Mouse (Mus musculus): ENCODE measurements at regions not wholly inside any gene's neighbourhood (a gene's known extent, or its start where the extent isn't known, plus 50 kb on each side); places are given as distances from the start of the nearest gene placed in this dataset.

- intact Hi-C loops (cut with DNase I), result no loop called here
- WGBS, result 60% methylated on average over 3 of the region's 3 CpGs
- Histone ChIP-seq H3K79me2 (replicated peaks; ENCODE audit: control insufficient read depth, insufficient read depth, low read length) (no peaks in the 10 kb centered on the region), H3K36me3 (ENCODE audit: control insufficient read depth, insufficient read depth, low read length) (no peaks in the 10 kb centered on the region), H3K4me1 (ENCODE audit: control insufficient read depth, insufficient read depth, low read length) (no peaks in the 10 kb centered on the region), H3K27me3 (ENCODE audit: control insufficient read depth, insufficient read depth, low read length) (no peaks in the 10 kb centered on the region), H3K4me3 (no peak overlapping the region), H3K27ac (no peak overlapping the region), H3K9ac (ENCODE audit: low read depth, low read length) (no peak overlapping the region)
- DNase-seq, result no peak
- TF ChIP-seq POLR2A (IDR thresholded peaks at IDR 0.05; ENCODE audit: insufficient read depth, low read depth, low read length) (no peak), CTCF (IDR thresholded peaks at IDR 0.05) (no peak), EP300 (IDR thresholded peaks at IDR 0.05; ENCODE audit: insufficient read depth, low read depth, low read length) (no peak)
Measured at GRCm38 (mm10) chr17:82836115-82836514, 379.0 kb upstream of the Pkdcc start.

GRCm38 (mm10) chr17:82846776-82847494 lies 368.2 kb upstream of the Pkdcc start:
- DNase-seq, result no peak
- no peaks in the 10 kb centered on the region for H3K36me3 ChIP-seq (ENCODE audit: control insufficient read depth, insufficient read depth, low read length)
- H3K79me2 ChIP-seq (replicated peaks; ENCODE audit: control insufficient read depth, insufficient read depth, low read length), result no peaks in the 10 kb centered on the region
- H3K27me3 ChIP-seq (ENCODE audit: control insufficient read depth, insufficient read depth, low read length), result no peaks in the 10 kb centered on the region
- intact Hi-C loops (cut with DNase I), result no loop called here
- TF ChIP-seq EP300 (IDR thresholded peaks at IDR 0.05; ENCODE audit: insufficient read depth, low read depth, low read length) (no peak), CTCF (IDR thresholded peaks at IDR 0.05) (no peak), POLR2A (IDR thresholded peaks at IDR 0.05; ENCODE audit: insufficient read depth, low read depth, low read length) (no peak)
- H3K4me1 ChIP-seq (ENCODE audit: control insufficient read depth, insufficient read depth, low read length), result no peaks in the 10 kb centered on the region
- H3K27ac ChIP-seq, result no peak overlapping the region
- no peak overlapping the region for H3K9ac ChIP-seq (ENCODE audit: low read depth, low read length)
- WGBS, result 47% methylated on average over 5 of the region's 5 CpGs
- H3K4me3 ChIP-seq, result no peak overlapping the region

GRCm38 (mm10) chr17:82857199-82858147 lies 357.6 kb upstream of the Pkdcc start:
- TF ChIP-seq CTCF (IDR thresholded peaks at IDR 0.05) (peak; percentile 89), POLR2A (IDR thresholded peaks at IDR 0.05; ENCODE audit: insufficient read depth, low read depth, low read length) (no peak), EP300 (IDR thresholded peaks at IDR 0.05; ENCODE audit: insufficient read depth, low read depth, low read length) (0 out of 2 replicates have a peak, but pooled peaks have one; percentile 28)
- H3K9ac ChIP-seq (ENCODE audit: low read depth, low read length), result no peak overlapping the region
- no peaks in the 10 kb centered on the region for H3K36me3 ChIP-seq (ENCODE audit: control insufficient read depth, insufficient read depth, low read length)
- H3K27ac ChIP-seq, result no peak overlapping the region
- peak; percentile 47 to 64 for DNase-seq
- no peaks in the 10 kb centered on the region for H3K27me3 ChIP-seq (ENCODE audit: control insufficient read depth, insufficient read depth, low read length)
- no peaks in the 10 kb centered on the region for H3K79me2 ChIP-seq (replicated peaks; ENCODE audit: control insufficient read depth, insufficient read depth, low read length)
- WGBS, result 27% methylated on average over 16 of the region's 16 CpGs
- no peaks in the 10 kb centered on the region for H3K4me1 ChIP-seq (ENCODE audit: control insufficient read depth, insufficient read depth, low read length)
- intact Hi-C loops (cut with DNase I), result loop anchor here (5.0 kb wide), 1 partner anchor 1665 kb away; no protein-coding TSS in a partner anchor
- H3K4me3 ChIP-seq, result no peak overlapping the region

GRCm38 (mm10) chr17:82860391-82860790 lies 354.7 kb upstream of the Pkdcc start:
- DNase-seq, result no peak
- intact Hi-C loops (cut with DNase I), result no loop called here
- 64% methylated on average over 5 of the region's 5 CpGs for WGBS
- Histone ChIP-seq H3K4me3 (no peak overlapping the region), H3K4me1 (ENCODE audit: control insufficient read depth, insufficient read depth, low read length) (no peaks in the 10 kb centered on the region), H3K27ac (no peak overlapping the region), H3K9ac (ENCODE audit: low read depth, low read length) (no peak overlapping the region), H3K79me2 (replicated peaks; ENCODE audit: control insufficient read depth, insufficient read depth, low read length) (no peaks in the 10 kb centered on the region), H3K27me3 (ENCODE audit: control insufficient read depth, insufficient read depth, low read length) (no peaks in the 10 kb centered on the region), H3K36me3 (ENCODE audit: control insufficient read depth, insufficient read depth, low read length) (no peaks in the 10 kb centered on the region)
- TF ChIP-seq POLR2A (IDR thresholded peaks at IDR 0.05; ENCODE audit: insufficient read depth, low read depth, low read length) (no peak), EP300 (IDR thresholded peaks at IDR 0.05; ENCODE audit: insufficient read depth, low read depth, low read length) (no peak), CTCF (IDR thresholded peaks at IDR 0.05) (no peak)

GRCm38 (mm10) chr17:82860966-82861365 lies 354.1 kb upstream of the Pkdcc start:
- no peak for TF ChIP-seq CTCF (IDR thresholded peaks at IDR 0.05)
- TF ChIP-seq EP300 (IDR thresholded peaks at IDR 0.05; ENCODE audit: insufficient read depth, low read depth, low read length), result no peak
- no peak for TF ChIP-seq POLR2A (IDR thresholded peaks at IDR 0.05; ENCODE audit: insufficient read depth, low read depth, low read length)
- no peaks in the 10 kb centered on the region for H3K79me2 ChIP-seq (replicated peaks; ENCODE audit: control insufficient read depth, insufficient read depth, low read length)
- no peaks in the 10 kb centered on the region for H3K27me3 ChIP-seq (ENCODE audit: control insufficient read depth, insufficient read depth, low read length)
- no peak overlapping the region for H3K27ac ChIP-seq
- no peaks in the 10 kb centered on the region for H3K36me3 ChIP-seq (ENCODE audit: control insufficient read depth, insufficient read depth, low read length)
- 70% methylated on average over 5 of the region's 5 CpGs for WGBS
- no peak overlapping the region for H3K4me3 ChIP-seq
- DNase-seq, result no peak
- intact Hi-C loops (cut with DNase I), result no loop called here
- H3K4me1 ChIP-seq (ENCODE audit: control insufficient read depth, insufficient read depth, low read length), result no peaks in the 10 kb centered on the region
- no peak overlapping the region for H3K9ac ChIP-seq (ENCODE audit: low read depth, low read length)
